Mouse (Mus musculus) forebrain, postnatal 0 days (tissue): Measurements from ENCODE around the gene Yod1. TPM values are rescaled to one million over a fixed set of nuclear protein-coding genes. Genes with fewer than 3 reads are reported as not detected.

Source experiments
- ATAC-seq: fragments of 200-750 bp; cut with Nextera tagmentation; 2 replicates; pipeline ENCODE4 v1.8.0; 2017; ENCODE audit warnings: mild to moderate bottlenecking, moderate library complexity
- DNase-seq: peaks from one replicate; pipeline ENCODE4 v3.0.0-alpha.2; 2015
- H3K27ac ChIP-seq: fragments of 300-500 bp; sonication (generic); 2 replicates; pipeline ENCODE4 v1.5.1; 2014; ENCODE audit warnings: low read depth, mild to moderate bottlenecking, antibody characterized with exemption, low read length, moderate library complexity, mixed read lengths
- H3K27me3 ChIP-seq: fragments of 300-500 bp; sonication (generic); 2 replicates; pipeline ENCODE4 v1.6.1; 2014; ENCODE audit warnings: mild to moderate bottlenecking, low read length, mixed read lengths; ENCODE audit not compliant: insufficient read depth
- H3K36me3 ChIP-seq: fragments of 300-500 bp; sonication (generic); 2 replicates; pipeline ENCODE4 v1.6.1; 2014; ENCODE audit warnings: mild to moderate bottlenecking, moderate library complexity; ENCODE audit not compliant: insufficient read depth
- H3K4me1 ChIP-seq: fragments of 300-500 bp; sonication (generic); 2 replicates; pipeline ENCODE4 v1.6.1; 2014; ENCODE audit warnings: antibody characterized with exemption; ENCODE audit not compliant: insufficient read depth
- H3K4me2 ChIP-seq: fragments of 300-500 bp; sonication (generic); 2 replicates; pipeline ENCODE4 v1.6.1; 2014; ENCODE audit warnings: low read depth, mild to moderate bottlenecking, moderate library complexity
- H3K4me3 ChIP-seq: fragments of 300-500 bp; sonication (generic); 2 replicates; pipeline ENCODE4 v1.5.1; 2014; ENCODE audit warnings: low read depth, low read length, mixed read lengths
- H3K9ac ChIP-seq: fragments of 300-500 bp; sonication (generic); 2 replicates; pipeline ENCODE4 v1.6.1; 2014; ENCODE audit warnings: mild to moderate bottlenecking
- H3K9me3 ChIP-seq: fragments of 300-500 bp; sonication (generic); 2 replicates; pipeline ENCODE4 v1.6.1; 2016; ENCODE audit warnings: low read length
- CTCF ChIP-seq: sonication (generic); IDR thresholded peaks from 2 replicates; pipeline ENCODE4 v1.5.1; 2016; ENCODE audit warnings: antibody characterized with exemption, control low read depth, low read depth
- WGBS: fragments of 180-500 bp; shearing (Covaris S2); extraction: QIAGEN DNeasy Blood & Tissue Kit; methylation state at CpG from one replicate; pipeline ENCODE4 v1.1.7; 2014; 5-methylcytosine and 5-hydroxymethylcytosine counted together
- polyA plus RNA-seq: library from polyadenylated mRNA; unstranded; fragments of >200 nt; fragmentation: Nextera tagmentation; extraction: Ambion mirVana; gene quantifications from 2 replicates; pipeline ENCODE4 v1.2.1, GENCODE M21; 2015
- total RNA-seq: library from RNA; depleted of rRNA; stranded (reverse); fragments of >200 nt; gene quantifications from 2 replicates; pipeline ENCODE4 v1.2.3, GENCODE M21; 2014

Yod1 gene
- total and polyA plus RNA-seq, 2 experiments from 2014 or later: 16.4 to 18.9 TPM

- H3K36me3 ChIP-seq: no peaks in the 10 kb centered on the region
- no peaks in the 10 kb centered on the region for H3K9me3 ChIP-seq
- no peak overlapping the region for H3K9ac ChIP-seq
- H3K27ac ChIP-seq: no peak overlapping the region
- no peaks in the 10 kb centered on the region for H3K4me1 ChIP-seq
- DNase-seq (no peak), ATAC-seq (no peak)
- TF ChIP-seq CTCF: no peak
- H3K4me3 ChIP-seq: no peak overlapping the region
- 95% methylated on average over 3 of the region's 3 CpGs for WGBS
- no peaks in the 10 kb centered on the region for H3K27me3 ChIP-seq
- no peak overlapping the region for H3K4me2 ChIP-seq
Observed at GRCm38 (mm10) chr1:130745591-130745990, 28.5 kb downstream of the Yod1 start.

DNA sequence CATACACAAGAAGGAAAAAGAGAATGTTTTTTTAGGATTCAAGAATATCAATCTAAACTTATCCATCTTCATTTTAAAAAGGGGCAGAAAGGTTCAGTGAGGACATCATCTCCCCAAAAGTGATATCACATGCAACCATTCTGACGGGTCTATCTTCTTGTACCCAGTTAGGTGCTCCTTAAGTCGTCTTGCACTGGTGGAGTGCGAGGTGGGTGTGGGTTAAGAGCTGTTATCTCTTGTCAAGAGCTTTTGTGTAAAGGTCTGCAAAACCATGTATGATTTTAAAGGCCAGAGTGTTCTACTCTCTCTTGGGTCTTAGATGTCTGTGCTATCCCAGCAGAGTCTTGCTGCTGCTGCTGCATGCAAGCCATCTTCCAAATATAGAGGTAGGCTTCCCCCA, 29.7 kb downstream of the Yod1 start:
- no peak for TF ChIP-seq CTCF
- no peak for DNase-seq
- 96% methylated on average over 3 of the region's 3 CpGs for WGBS
- Histone ChIP-seq H3K9ac (no peak overlapping the region), H3K4me3 (no peak overlapping the region), H3K27ac (no peak overlapping the region), H3K27me3 (no peaks in the 10 kb centered on the region), H3K4me2 (no peak overlapping the region), H3K4me1 (no peaks in the 10 kb centered on the region), H3K9me3 (no peaks in the 10 kb centered on the region), H3K36me3 (no peaks in the 10 kb centered on the region)
- ATAC-seq: no peak

DNA sequence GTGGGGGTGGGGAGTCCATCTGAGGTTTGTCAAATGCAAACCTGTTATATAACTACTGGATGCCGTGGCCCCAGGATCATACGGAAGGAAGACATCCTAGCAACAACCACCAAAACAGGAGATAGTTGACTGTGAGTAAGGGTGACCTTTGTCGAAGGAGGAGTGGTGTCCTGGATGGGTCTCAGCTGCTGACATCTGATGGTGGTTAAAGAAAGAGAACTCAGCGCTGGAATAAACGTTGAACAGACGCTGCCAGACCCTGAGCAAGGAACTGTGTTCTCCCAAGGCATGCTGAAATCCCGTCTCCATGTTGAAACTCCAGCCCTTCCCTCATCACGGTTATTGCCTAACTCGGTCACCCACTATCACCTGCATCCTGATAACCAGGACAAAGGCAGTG, 42.6 kb downstream of the Yod1 start:
- Histone ChIP-seq H3K27me3 (no peaks in the 10 kb centered on the region), H3K9ac (no peak overlapping the region), H3K9me3 (no peaks in the 10 kb centered on the region), H3K4me2 (no peak overlapping the region), H3K4me3 (no peak overlapping the region), H3K36me3 (no peaks in the 10 kb centered on the region), H3K27ac (no peak overlapping the region), H3K4me1 (no peaks in the 10 kb centered on the region)
- DNase-seq (no peak), ATAC-seq (no peak)
- WGBS: 89% methylated on average over 9 of the region's 9 CpGs
- TF ChIP-seq CTCF: no peak

DNA sequence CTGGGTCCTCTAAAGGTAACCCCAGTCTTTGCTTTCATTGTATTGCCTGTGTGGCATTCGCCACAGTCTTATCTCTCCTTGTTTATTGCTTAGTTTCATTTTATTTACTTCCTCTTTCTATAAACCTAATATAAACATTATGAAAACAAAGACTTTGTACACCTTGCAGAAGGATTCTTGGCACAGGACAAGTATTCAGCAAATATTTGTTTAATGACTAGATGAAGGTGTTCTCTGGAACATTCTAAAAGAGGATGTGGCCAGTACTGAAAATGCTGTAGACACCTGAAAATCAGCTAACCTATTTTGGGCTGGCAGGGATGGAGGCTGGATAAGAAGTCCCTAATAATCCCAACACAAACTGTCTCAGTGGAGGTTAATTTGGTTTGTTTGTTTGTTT, 44.5 kb downstream of the Yod1 start:
- no peak for ATAC-seq
- no peaks in the 10 kb centered on the region for H3K27me3 ChIP-seq
- H3K4me2 ChIP-seq: no peak overlapping the region
- H3K4me1 ChIP-seq: no peaks in the 10 kb centered on the region
- H3K9me3 ChIP-seq: no peaks in the 10 kb centered on the region
- no peak for TF ChIP-seq CTCF
- DNase-seq: no peak
- H3K27ac ChIP-seq: no peak overlapping the region
- H3K36me3 ChIP-seq: no peaks in the 10 kb centered on the region
- WGBS: 85% methylated on average over 1 of the region's 1 CpGs
- H3K4me3 ChIP-seq: no peak overlapping the region
- no peak overlapping the region for H3K9ac ChIP-seq

DNA sequence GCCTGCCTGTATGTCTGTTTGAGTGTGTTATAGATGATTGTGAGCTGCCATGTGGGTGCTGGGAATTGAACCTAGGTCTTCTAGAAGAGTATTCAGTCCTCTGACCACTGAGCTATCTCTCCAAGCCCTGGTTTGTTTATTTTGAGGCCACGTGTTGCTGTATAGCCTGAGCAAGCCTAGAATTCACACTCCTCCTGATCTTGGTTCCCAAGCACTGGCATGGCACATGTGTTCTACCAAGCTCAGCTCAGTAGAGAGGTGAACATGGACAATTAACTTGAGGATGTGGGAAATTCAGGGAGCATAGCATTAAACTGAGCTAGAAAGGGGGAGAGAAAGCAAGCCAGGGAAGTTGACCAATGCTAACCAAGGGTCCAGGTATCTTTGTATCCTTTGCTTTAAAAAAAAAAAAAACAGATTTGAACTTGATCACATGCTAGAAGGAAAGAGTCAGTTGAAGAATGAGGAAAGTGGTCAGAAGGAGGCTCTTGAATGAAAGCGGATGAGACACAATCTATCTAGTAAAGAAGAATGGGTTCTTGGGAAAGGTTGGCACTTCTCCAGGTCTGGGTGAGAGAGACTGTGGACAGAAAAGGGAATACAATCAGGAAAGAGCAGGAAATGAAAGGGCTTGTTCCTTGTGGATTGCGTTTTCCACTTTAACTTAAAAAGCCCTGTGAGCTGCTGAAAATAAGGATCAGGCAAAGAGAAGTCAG, 45.1 kb downstream of the Yod1 start:
- no peak overlapping the region for H3K27ac ChIP-seq
- no peak for TF ChIP-seq CTCF
- no peak overlapping the region for H3K4me3 ChIP-seq
- no peaks in the 10 kb centered on the region for H3K4me1 ChIP-seq
- 85% methylated on average over 3 of the region's 3 CpGs for WGBS
- no peak for ATAC-seq
- no peaks in the 10 kb centered on the region for H3K27me3 ChIP-seq
- H3K36me3 ChIP-seq: no peaks in the 10 kb centered on the region
- no peak overlapping the region for H3K4me2 ChIP-seq
- DNase-seq: no peak
- H3K9me3 ChIP-seq: no peaks in the 10 kb centered on the region
- H3K9ac ChIP-seq: no peak overlapping the region

DNA sequence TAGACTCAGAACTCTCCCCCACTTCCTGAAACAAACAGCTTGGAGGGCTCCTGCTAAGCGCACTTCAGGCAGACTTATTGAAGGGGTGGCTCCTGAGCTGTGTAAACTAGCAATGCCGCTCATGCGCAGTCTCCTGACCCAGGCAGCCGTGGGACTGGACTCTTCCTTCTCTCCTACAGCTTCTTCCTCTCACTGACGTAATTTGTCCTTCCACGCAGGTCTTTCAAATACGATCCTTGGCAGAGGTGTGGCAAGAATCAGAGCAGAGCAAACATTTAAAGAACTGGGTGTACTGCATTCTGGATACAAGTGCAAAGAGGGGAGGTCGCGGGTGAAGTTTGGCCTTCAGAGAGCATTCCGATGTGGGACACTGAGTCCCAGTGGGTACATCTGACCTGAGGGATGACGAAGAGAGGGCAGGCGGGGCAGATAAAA, 46.9 kb downstream of the Yod1 start:
- H3K9me3 ChIP-seq: no peaks in the 10 kb centered on the region
- DNase-seq (no peak), ATAC-seq (no peak)
- H3K27me3 ChIP-seq: no peaks in the 10 kb centered on the region
- H3K4me2 ChIP-seq: no peak overlapping the region
- no peak overlapping the region for H3K4me3 ChIP-seq
- no peaks in the 10 kb centered on the region for H3K4me1 ChIP-seq
- 88% methylated on average over 12 of the region's 12 CpGs for WGBS
- no peak overlapping the region for H3K27ac ChIP-seq
- no peak for TF ChIP-seq CTCF
- no peak overlapping the region for H3K9ac ChIP-seq
- no peaks in the 10 kb centered on the region for H3K36me3 ChIP-seq

GRCm38 (mm10) chr1:130767066-130767465, 49.9 kb downstream of the Yod1 start:
- no peaks in the 10 kb centered on the region for H3K4me1 ChIP-seq
- no peak for DNase-seq
- TF ChIP-seq CTCF: no peak
- H3K9ac ChIP-seq: no peak overlapping the region
- no peak overlapping the region for H3K4me2 ChIP-seq
- H3K27ac ChIP-seq: no peak overlapping the region
- H3K27me3 ChIP-seq: no peaks in the 10 kb centered on the region
- H3K4me3 ChIP-seq: no peak overlapping the region
- no peaks in the 10 kb centered on the region for H3K36me3 ChIP-seq
- ATAC-seq: no peak
- no peaks in the 10 kb centered on the region for H3K9me3 ChIP-seq
- WGBS: 77% methylated on average over 5 of the region's 5 CpGs
